Mouse (Mus musculus) left cerebral cortex, adult 6 months (tissue): Measurements from ENCODE around the gene Bglap. TPM values are rescaled to one million over a fixed set of nuclear protein-coding genes. Genes with fewer than 3 reads are reported as not detected.

ENCODE experiments used
- long read RNA-seq, 2 experiments: library from polyadenylated mRNA; unstranded; transcript quantifications; one replicate each; pipeline ENCODE4 v2.0.0; 2019 to 2020
- polyA plus RNA-seq: library from polyadenylated mRNA; unstranded; fragments of <200 nt; fragmentation: Nextera tagmentation; gene quantifications from 2 replicates; pipeline ENCODE4 v1.2.3, GENCODE M21; 2021

Bglap gene
- not detected in 2 replicates for polyA plus RNA-seq
- long read RNA-seq, experiment 1, result 0 reads
- long read RNA-seq, experiment 2, result 0 reads

GRCm38 (mm10) chr3:88384364-88384763 is at the start of gene Bglap:
Gene Bglap (minus strand): TSS chr3:88384464.

GRCm38 (mm10) chr3:88424605-88425329 is 40.5 kb upstream of the Bglap start, which contains the start of gene Slc25a44:
Gene Slc25a44 (minus strand): TSS chr3:88425139.

DNA sequence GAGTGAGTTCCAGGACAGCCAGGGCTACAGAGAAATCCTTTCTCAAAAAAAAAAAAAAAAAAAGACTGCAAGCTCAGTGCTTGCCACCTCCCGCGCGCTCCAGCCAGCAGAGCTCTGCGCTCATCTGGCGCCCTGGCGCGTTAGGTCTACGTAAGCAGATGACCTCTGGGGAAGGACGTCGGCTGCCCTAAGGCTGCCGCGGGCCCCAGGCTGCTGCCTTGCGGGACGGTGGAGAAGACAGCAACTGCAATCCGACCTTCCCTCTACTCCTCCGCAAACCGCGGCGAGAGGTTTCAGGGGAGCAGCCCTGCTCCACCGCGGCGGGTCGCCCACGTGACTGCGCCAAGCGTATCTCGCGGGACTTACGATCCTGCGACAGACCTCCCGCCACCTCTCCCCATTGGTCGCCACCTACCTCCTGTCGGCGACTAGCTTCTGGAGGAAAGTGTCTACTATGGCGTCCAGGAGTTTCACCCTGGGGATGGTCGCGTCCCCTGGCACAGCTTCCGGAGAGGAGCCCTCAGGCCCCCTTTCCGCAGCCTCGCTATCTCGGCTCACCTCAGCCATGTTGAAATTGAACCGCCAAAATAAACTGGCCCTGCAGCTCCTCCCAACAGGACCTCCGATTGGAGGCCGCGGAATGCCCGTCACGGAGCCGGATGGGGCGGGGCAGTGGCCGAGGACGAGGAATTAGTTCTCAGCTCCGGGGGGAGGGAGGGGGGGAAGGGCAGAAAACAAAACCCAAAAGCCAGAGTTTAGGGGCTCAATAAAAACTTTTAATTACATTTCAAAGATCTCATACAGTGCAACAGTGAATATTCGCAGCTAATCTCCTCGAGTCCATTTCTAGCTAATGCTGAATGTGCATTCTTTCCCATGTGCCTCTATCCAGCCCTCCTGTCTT is 25.7 kb upstream of the Bglap start, which contains the start of gene Pmf1:
Gene Pmf1, minus strand, starts transcription at position 591 of the 904 bp plus-strand sequence.

DNA sequence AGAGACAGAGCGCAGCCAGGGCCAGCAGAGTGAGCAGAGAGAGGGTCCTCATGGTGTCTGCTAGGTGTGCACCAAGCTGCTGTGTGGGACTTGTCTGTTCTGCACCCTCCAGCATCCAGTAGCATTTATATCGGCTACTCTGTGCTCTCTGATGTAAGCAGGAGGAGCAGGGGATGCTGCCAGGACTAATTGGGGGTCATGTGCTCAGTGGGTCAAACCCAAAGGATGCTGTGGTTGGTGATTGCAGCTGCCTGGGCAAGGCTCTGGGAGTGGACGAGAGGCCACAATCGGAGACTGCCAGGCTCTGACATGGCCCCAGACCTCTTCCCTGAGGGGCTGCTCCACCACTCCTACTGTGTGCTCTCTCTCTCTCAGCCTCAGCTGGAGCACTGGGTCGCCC is 5.7 kb downstream of the Bglap start, which contains the start of gene Bglap2:
Gene Bglap2, minus strand, starts transcription at position 101 of the 400 bp plus-strand sequence.

DNA sequence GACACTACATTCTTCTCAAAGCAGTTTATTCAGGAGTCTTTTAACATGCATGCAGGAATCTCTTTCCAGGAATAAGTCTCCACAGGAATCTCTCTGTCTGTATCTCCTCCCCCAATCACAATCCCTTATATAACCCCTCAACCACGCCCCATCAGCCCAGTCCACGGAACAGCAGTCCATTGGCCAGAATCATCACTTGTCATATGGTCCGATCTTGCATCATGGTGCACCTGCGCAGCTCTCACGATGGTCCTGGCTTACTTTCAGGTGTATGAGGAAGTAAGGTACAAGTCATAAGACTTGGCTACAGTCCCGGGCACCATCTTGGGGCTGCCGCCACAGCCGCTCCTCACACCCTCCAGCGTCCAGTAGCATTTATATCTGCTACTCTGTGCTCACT is 11.6 kb downstream of the Bglap start, which contains the start of gene Bglap3:
Gene Bglap3, minus strand, starts transcription at position 101 of the 400 bp plus-strand sequence.

DNA sequence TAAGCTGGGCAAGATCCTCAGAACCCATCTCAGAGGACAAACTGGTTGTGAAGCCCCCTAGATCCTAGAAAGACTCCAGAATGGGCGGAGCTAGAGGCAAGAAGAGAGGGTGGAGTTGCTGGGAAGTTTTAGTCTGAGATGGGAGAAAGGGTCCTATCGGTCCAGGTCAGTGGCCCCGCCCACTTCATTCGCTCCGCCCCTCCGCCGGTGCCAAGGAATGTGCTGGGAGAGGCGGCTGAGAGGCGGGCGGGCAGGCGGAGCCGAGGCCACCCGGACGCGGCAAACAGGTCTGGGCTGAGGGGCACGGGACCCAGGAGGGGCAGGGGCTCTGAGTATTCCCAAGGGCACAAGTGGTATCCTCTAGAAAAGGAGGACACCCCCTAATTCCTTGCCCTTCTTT is 19.9 kb downstream of the Bglap start, which contains the start of gene Paqr6:
Gene Paqr6, plus strand, starts transcription at position 248 of the 400 bp plus-strand sequence.

DNA sequence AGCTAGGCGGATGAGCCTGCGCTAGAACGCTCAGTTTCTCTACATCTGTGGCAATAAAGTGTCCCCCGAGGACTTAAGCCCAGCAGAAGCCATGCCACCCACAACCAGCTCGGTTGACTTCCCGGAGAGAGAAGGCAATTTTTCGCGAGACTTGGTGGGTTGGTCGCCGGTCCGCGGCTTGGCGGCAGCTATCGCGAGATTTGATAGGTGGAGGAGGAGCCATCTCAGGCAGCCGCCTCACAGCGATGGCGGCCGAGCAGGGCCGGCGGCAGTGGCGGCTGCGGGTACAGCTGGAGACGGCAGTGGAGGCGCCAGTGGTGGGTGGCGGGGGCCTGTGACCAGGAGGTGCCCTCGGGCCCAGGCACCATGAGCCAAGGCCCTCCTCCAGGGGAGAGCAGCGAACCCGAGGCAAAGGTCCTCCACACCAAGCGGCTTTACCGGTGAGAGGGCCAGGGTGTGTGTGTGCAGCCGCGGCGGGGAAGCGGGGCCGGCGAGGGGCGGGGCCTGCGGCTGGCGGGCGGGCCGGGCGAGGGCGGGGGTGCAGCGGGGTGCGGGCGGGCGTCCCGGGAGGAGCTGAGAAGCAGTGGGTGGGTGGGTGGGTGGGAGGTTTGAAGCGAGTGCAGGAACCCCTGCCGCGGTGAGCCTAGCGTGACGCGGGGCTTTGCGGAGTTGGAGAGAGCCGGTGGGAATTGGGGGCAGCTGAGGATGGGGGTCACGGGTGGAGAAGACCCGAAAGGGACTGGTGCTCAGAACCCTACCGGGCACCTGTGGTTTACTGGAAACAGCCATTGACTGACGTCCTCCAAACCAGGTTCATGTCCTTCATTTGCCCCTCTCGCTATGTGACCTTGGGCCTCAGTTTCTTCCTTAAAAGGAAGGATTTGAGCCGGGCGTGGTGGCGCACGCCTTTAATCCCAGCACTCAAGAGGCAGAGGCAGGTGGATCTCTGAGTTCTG is 47.9 kb downstream of the Bglap start, which contains the start of the genes Tmem79 and Smg5:
Gene Tmem79, minus strand, starts transcription at position 91 of the 956 bp plus-strand sequence.
Gene Smg5, plus strand, starts transcription at position 203 of the 956 bp plus-strand sequence.

Other genes starting within 250 kb of the Bglap start
- gene Mef2d, start 242.1 kb downstream of the Bglap start, polyA plus RNA-seq, result 21.3 and 112 TPM in 2 replicates
- not detected in 2 replicates for gene Rhbg, start 129.8 kb downstream of the Bglap start, polyA plus RNA-seq
- not detected in 2 replicates for gene Gm38392, start 97.3 kb downstream of the Bglap start, polyA plus RNA-seq
- gene Tsacc, start 87.5 kb downstream of the Bglap start, polyA plus RNA-seq, result 4.4 and 5.3 TPM in 2 replicates
- gene Cct3, start 87.3 kb downstream of the Bglap start, polyA plus RNA-seq, result 165 and 195 TPM in 2 replicates
- 143 and 151 TPM in 2 replicates for gene Glmp, start 59.4 kb downstream of the Bglap start, polyA plus RNA-seq
- gene Tmem79, start 48.3 kb downstream of the Bglap start, polyA plus RNA-seq, result 2.0 and 2.1 TPM in 2 replicates
- gene Smg5, start 48.2 kb downstream of the Bglap start, polyA plus RNA-seq, result 8.0 and 9.2 TPM in 2 replicates
- 11.8 and 12.5 TPM in 2 replicates for gene Paqr6, start 19.9 kb downstream of the Bglap start, polyA plus RNA-seq
- gene Bglap3, start 11.7 kb downstream of the Bglap start, polyA plus RNA-seq, result 0.42 and 0.59 TPM in 2 replicates
- 1.0 and 1.1 TPM in 2 replicates for gene Bglap2, start 5.8 kb downstream of the Bglap start, polyA plus RNA-seq
- gene Pmf1, start 25.9 kb upstream of the Bglap start, polyA plus RNA-seq, result 7.3 and 9.7 TPM in 2 replicates
- gene Slc25a44, start 40.7 kb upstream of the Bglap start, polyA plus RNA-seq, result 41.1 and 42.3 TPM in 2 replicates
- 14.1 and 17.3 TPM in 2 replicates for gene Sema4a, start 76.7 kb upstream of the Bglap start, polyA plus RNA-seq
- gene Lmna, start 125.5 kb upstream of the Bglap start, polyA plus RNA-seq, result 51.8 and 54.5 TPM in 2 replicates
- 0.29 and 0.49 TPM in 2 replicates for gene Mex3a, start 147.9 kb upstream of the Bglap start, polyA plus RNA-seq
- gene Rab25, start 163.8 kb upstream of the Bglap start, polyA plus RNA-seq, result not detected in 2 replicates
- gene Lamtor2, start 168.6 kb upstream of the Bglap start, polyA plus RNA-seq, result 138 and 243 TPM in 2 replicates
- gene Ubqln4, start 169.3 kb upstream of the Bglap start, polyA plus RNA-seq, result 15.4 and 27.8 TPM in 2 replicates
- gene Ssr2, start 191.4 kb upstream of the Bglap start, polyA plus RNA-seq, result 189 and 202 TPM in 2 replicates
- gene Arhgef2, start 221.5 kb upstream of the Bglap start, polyA plus RNA-seq, result 48.6 and 53.4 TPM in 2 replicates